Mouse (Mus musculus) G1E-ER4 (cell line): Measurements from ENCODE around the gene Kantr. TPM values are rescaled to one million over a fixed set of nuclear protein-coding genes. Genes with fewer than 3 reads are reported as not detected.

Source experiments
- GATA1 ChIP-seq: IDR thresholded peaks from one replicate; pipeline ENCODE4 v1.8.0; 2012; ENCODE audit warnings: low read length, inconsistent platforms
- polyA plus RNA-seq: library from polyadenylated mRNA; stranded (reverse); fragments of >175 nt; gene quantifications from 2 replicates; pipeline ENCODE4 v1.2.3, GENCODE M21; 2012

Gene Kantr
- polyA plus RNA-seq, 1 experiment: 0.06 TPM

DNA sequence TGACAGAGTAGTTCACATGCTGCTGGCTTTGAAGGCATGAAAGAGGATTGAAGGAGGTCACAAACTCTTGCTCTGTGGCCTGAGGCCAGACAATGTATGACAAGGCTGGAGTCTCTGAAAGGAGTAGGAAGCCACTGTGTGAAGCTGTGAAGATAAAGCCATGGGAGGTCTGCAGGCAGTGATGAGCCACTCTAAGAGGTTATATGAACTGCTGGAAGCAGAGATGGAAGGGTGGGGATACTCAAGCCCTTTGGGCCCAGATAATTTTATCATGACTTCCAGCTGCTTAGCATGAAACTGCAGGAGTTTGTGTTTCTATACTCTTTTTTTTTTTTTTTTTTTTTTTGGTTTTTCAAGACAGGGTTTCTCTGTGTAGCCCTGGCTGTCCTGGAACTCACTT, 19.9 kb downstream of the Kantr start:
- peak; percentile 40 for TF ChIP-seq GATA1

DNA sequence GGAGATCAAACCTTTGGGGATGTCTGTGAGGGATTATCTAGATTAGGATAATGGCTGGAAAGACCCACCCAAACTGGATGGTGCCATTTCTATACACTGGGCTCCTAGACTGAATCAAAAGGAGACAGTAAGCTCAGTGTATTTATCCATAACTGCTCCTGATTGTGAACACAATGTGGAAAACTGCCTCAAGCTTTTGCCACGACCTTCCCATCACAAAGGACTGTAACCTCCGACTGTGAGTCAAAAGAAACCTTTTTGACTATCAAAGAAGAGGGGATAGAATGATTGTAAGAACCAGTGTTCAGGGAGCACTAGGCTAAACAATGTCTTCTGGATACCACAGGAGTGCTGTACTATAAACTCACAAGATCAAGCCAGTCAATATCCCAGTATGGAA, 21.1 kb downstream of the Kantr start:
- TF ChIP-seq GATA1: no peak

- no peak for TF ChIP-seq GATA1
Observed at GRCm38 (mm10) chrX:152284746-152285145, 42.5 kb downstream of the Kantr start.

DNA sequence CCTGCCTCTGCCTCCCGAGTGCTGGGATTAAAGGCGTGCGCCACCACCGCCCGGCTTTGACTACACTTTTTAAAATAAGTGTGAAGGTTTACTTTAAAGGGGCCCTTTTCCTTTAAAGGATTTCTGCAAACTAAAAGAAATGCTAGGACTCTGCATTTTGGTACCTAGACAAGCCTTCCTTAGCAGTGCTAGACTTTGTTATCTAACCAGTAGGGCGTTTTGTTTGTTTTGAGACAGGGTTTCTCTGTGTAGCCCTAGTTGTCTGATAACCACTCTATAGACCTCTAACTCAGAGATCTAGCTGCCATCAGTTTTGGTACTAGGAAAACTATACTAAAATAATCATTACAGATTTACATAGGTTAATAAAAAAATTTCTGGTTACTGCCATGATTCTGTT, 47.9 kb downstream of the Kantr start:
- no peak for TF ChIP-seq GATA1

DNA sequence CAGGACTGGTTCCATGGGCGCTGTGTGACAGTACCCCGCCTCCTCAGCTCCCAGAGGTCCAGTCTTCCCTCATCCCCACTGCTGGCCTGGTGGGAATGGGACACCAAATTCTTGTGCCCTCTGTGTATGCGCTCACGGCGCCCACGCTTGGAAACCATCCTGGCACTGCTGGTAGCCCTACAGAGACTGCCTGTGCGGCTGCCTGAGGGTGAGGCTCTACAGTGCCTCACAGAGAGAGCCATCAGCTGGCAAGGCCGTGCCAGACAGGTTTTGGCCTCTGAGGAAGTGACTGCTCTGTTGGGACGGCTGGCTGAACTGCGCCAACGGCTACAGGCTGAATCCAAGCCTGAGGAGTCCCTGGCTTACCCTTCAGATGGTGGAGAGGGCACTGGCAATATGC, 56.1 kb downstream of the Kantr start:
- no peak for TF ChIP-seq GATA1

Other genes with a start within 250 kb of the Kantr start
- gene Iqsec2, start 183.2 kb downstream of the Kantr start, polyA plus RNA-seq: 0.08 and 0.11 TPM in 2 replicates
- gene Kdm5c, start 94.5 kb downstream of the Kantr start, polyA plus RNA-seq: 68.3 TPM in 2 replicates
- 13.3 and 16.2 TPM in 2 replicates for gene Tspyl2, start 14.9 kb upstream of the Kantr start, polyA plus RNA-seq
- gene Gpr173, start 41.2 kb upstream of the Kantr start, polyA plus RNA-seq: not detected in 2 replicates
- not detected in 2 replicates for gene Cldn34a, start 235.8 kb upstream of the Kantr start, polyA plus RNA-seq